Mouse (Mus musculus): ENCODE data around the gene Thsd4.

DNA sequence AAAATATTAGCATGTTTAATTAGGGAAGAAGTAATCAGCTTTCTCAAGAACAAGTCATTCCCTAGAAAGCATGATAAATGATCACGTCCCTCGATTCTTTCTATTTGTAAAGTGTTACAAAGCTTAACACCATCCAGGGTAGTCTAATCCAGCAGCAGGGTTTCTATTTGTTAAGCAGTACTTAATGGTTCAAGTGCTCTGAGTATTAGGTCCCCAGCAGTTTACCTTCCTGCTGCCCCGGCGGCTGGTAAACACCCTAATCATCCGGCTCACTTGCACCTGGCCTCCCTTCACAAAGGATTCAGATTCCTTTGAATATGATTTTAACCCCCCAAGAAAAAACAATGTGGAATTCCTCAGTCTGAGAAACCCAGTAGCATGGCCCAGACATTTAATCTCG, 326.9 kb downstream of the Thsd4 start:
- no peak for TF ChIP-seq CTCF (IDR thresholded peaks at IDR 0.05; ENCODE audit: extremely low read depth, insufficient read depth, low read length)
- no peak for TF ChIP-seq POLR2A (IDR thresholded peaks at IDR 0.05; ENCODE audit: extremely low read depth, insufficient read depth, low read length)

Data from cortical plate, adult 2 months (tissue).